Mouse (Mus musculus): ENCODE measurements around the gene Pcmtd2. TPM values are rescaled to one million over a fixed set of nuclear protein-coding genes. Genes with fewer than 3 reads are reported as not detected.
"Not testable (repeated sequence)": the region's sequence is repeated elsewhere in the genome, so short reads cannot be mapped to it uniquely, and the experiment has no call there.

Gene Pcmtd2
- polyA plus RNA-seq (2017; shearing (Covaris generic)) = 10 to 100 TPM; 65.5 to 69.4 TPM

GRCm38 (mm10) chr2:181837372-181838292 lies at the start of gene Pcmtd2:
TSS of gene Pcmtd2 (plus strand) at chr2:181837854.
- ATAC-seq = peak; percentile 99

GRCm38 (mm10) chr2:181789396-181789795 lies 48.3 kb upstream of the Pcmtd2 start:
- ATAC-seq = no peak

GRCm38 (mm10) chr2:181793186-181793585 lies 44.5 kb upstream of the Pcmtd2 start:
- not testable (repeated sequence) for ATAC-seq

GRCm38 (mm10) chr2:181795641-181796130 lies 42.0 kb upstream of the Pcmtd2 start:
- ATAC-seq = no peak

- no peak for ATAC-seq
Observed at GRCm38 (mm10) chr2:181797672-181798071, 40.0 kb upstream of the Pcmtd2 start.

- no peak for ATAC-seq
Observed at GRCm38 (mm10) chr2:181829032-181829650, 8.5 kb upstream of the Pcmtd2 start.

- no peak for ATAC-seq
Observed at GRCm38 (mm10) chr2:181832745-181833144, 4.9 kb upstream of the Pcmtd2 start.

- no peak for ATAC-seq
Observed at GRCm38 (mm10) chr2:181838293-181838680, 633 bp downstream of the Pcmtd2 start.

GRCm38 (mm10) chr2:181845709-181846394 lies 8.2 kb downstream of the Pcmtd2 start:
- ATAC-seq = no peak

GRCm38 (mm10) chr2:181863791-181864535 lies 26.3 kb downstream of the Pcmtd2 start, which contains the start of gene Polr3k:
TSS of gene Polr3k (plus strand) at chr2:181864337.
- ATAC-seq = peak; percentile 99

GRCm38 (mm10) chr2:181864536-181864860 lies 26.8 kb downstream of the Pcmtd2 start:
- ATAC-seq = no peak

GRCm38 (mm10) chr2:181866931-181867330 lies 29.3 kb downstream of the Pcmtd2 start:
- no peak for ATAC-seq

- no peak for ATAC-seq
Observed at GRCm38 (mm10) chr2:181871039-181871438, 33.4 kb downstream of the Pcmtd2 start.

- peak; percentile 29 for ATAC-seq
Observed at GRCm38 (mm10) chr2:181878903-181879302, 41.2 kb downstream of the Pcmtd2 start.

- no peak for ATAC-seq
Observed at GRCm38 (mm10) chr2:181883022-181883749, 45.5 kb downstream of the Pcmtd2 start.

Other genes starting within 250 kb of the Pcmtd2 start
- gene Prpf6, start 246.0 kb upstream of the Pcmtd2 start, polyA plus RNA-seq (2017; shearing (Covaris generic)) = 100 to 1,000 TPM in 1 of 2 experiments, 10 to 100 TPM in 1; 86.8 to 115 TPM
- 10 to 100 TPM; 19.0 to 45.0 TPM for gene Zfp512b, start 245.1 kb upstream of the Pcmtd2 start, polyA plus RNA-seq (2017; shearing (Covaris generic))
- 1 to 10 TPM; 5.9 to 7.1 TPM for gene Samd10, start 238.6 kb upstream of the Pcmtd2 start, polyA plus RNA-seq (2017; shearing (Covaris generic))
- not detected for gene Gm29797, start 180.8 kb upstream of the Pcmtd2 start, polyA plus RNA-seq (2017; shearing (Covaris generic))
- not detected for gene Sox18, start 166.2 kb upstream of the Pcmtd2 start, polyA plus RNA-seq (2017; shearing (Covaris generic))
- gene Tcea2, start 157.5 kb upstream of the Pcmtd2 start, polyA plus RNA-seq (2017; shearing (Covaris generic)) = 10 to 100 TPM; 14.3 to 16.0 TPM
- gene Rgs19, start 143.9 kb upstream of the Pcmtd2 start, polyA plus RNA-seq (2017; shearing (Covaris generic)) = 100 to 1,000 TPM; 174 to 198 TPM
- gene Lkaaear1, start 139.4 kb upstream of the Pcmtd2 start, polyA plus RNA-seq (2017; shearing (Covaris generic)) = not detected
- gene Oprl1, start 122.8 kb upstream of the Pcmtd2 start, polyA plus RNA-seq (2017; shearing (Covaris generic)) = not detected
- gene Myt1, start 74.5 kb upstream of the Pcmtd2 start, polyA plus RNA-seq (2017; shearing (Covaris generic)) = not detected
- 10 to 100 TPM; 54.0 to 72.0 TPM for gene Polr3k, start 26.5 kb downstream of the Pcmtd2 start, polyA plus RNA-seq (2017; shearing (Covaris generic))
- gene Gm14496, start 153.3 kb downstream of the Pcmtd2 start, polyA plus RNA-seq (2017; shearing (Covaris generic)) = under 1 TPM in 1 of 2 experiments, not detected in 1; 0.16 TPM